Mouse (Mus musculus) embryonic fibroblast, embryonic 13.5 days (primary cell): ENCODE data around the gene Specc1.

ENCODE experiments used
- CTCF ChIP-seq: IDR thresholded peaks from 2 replicates; pipeline ENCODE4 v1.5.1; 2011; ENCODE audit warnings: mild to moderate bottlenecking, control low read depth, low read length, moderate library complexity, borderline replicate concordance; ENCODE audit not compliant: insufficient read depth
- POLR2A ChIP-seq: IDR thresholded peaks from 2 replicates; pipeline ENCODE4 v1.6.1; 2011; ENCODE audit warnings: low read depth, mild to moderate bottlenecking, control low read depth, low read length, moderate library complexity

DNA sequence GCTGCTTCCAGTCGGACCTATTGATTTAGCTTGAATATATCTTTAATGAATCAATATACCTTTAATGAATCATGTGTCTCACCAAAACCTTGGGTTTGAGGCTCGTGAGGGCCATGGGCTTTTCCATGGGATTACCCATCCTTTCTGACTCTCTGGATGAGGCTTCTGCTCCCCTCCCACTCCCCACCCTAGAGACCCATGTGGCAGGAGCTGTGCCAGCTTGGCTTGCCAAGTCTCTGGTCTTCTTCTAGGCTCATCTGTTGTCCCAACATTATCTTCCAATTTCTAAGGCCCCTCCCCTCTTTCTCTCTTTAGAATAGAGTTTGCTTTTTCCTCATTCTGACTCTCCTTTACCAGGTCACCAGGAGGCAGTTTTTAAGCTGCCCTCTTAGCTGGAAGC lies 35.0 kb downstream of the Specc1 start:
- no peak for TF ChIP-seq CTCF
- no peak for TF ChIP-seq POLR2A
